Mouse (Mus musculus): ENCODE data around the gene Fam184a.

DNA sequence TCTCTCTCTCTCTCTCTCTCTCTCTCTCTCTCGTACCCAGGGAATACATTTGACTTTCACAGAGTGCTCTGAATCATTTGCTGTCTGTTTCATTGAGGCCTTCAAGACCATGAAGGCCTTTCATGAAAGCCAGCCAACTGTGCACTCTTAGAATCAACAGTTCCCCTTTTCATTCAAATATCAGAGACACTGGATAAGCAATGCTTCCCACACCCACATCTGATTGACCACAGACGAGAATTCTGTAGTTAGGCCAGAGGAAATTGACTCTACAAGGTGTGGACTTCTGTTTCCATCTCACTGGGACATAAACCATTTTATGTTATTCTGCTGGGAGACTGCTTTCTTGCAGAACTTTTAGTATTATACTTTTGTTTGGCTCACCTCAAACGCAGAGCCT is 17.8 kb upstream of the Fam184a start:
- TF ChIP-seq CTCF (IDR thresholded peaks at IDR 0.05; ENCODE audit: borderline replicate concordance, extremely low read depth, insufficient read depth, insufficient read length) (no peak), POLR2A (IDR thresholded peaks at IDR 0.05; ENCODE audit: borderline replicate concordance, extremely low read depth, insufficient read depth, insufficient read length, poor library complexity, severe bottlenecking) (no peak)
